Mouse (Mus musculus) cortical plate, adult 2 months (tissue): ENCODE measurements around the gene Ceacam10. TPM values are rescaled to one million over a fixed set of nuclear protein-coding genes. Genes with fewer than 3 reads are reported as not detected.
"Not testable (repeated sequence)": the region's sequence is repeated elsewhere in the genome, so short reads cannot be mapped to it uniquely, and the experiment has no call there.

Source experiments
- H3K27ac ChIP-seq: fragments of 200-500 bp; 2 replicates; pipeline ENCODE4 v1.5.1; 2012; ENCODE audit warnings: low read length, control low read depth, inconsistent platforms; ENCODE audit not compliant: insufficient read depth
- H3K4me1 ChIP-seq: fragments of 200-500 bp; 2 replicates; pipeline ENCODE4 v1.6.1; 2011; ENCODE audit warnings: low read length; ENCODE audit not compliant: control insufficient read depth, insufficient read depth
- H3K4me3 ChIP-seq: fragments of 200-500 bp; 2 replicates; pipeline ENCODE4 v1.5.1; 2011; ENCODE audit warnings: mild to moderate bottlenecking, low read length, control low read depth; ENCODE audit not compliant: insufficient read depth
- CTCF ChIP-seq: fragments of 200-500 bp; IDR thresholded peaks from 2 replicates; pipeline ENCODE4 v1.5.1; 2011; ENCODE audit warnings: mild to moderate bottlenecking, control low read depth, low read length; ENCODE audit not compliant: insufficient read depth; ENCODE audit errors: extremely low read depth
- POLR2A ChIP-seq: fragments of 200-500 bp; IDR thresholded peaks from 2 replicates; pipeline ENCODE4 v1.6.1; 2011; ENCODE audit warnings: mild to moderate bottlenecking, low read length, control low read depth; ENCODE audit not compliant: insufficient read depth; ENCODE audit errors: extremely low read depth
- polyA plus RNA-seq: library from polyadenylated mRNA; depleted of rRNA; stranded (reverse); fragments of >200 nt; gene quantifications from 2 replicates; pipeline ENCODE4 v1.2.3, GENCODE M21; 2012; rRNA removed

Ceacam10 gene
- polyA plus RNA-seq: 0.19 TPM in 1 of 2 replicates, not detected in the other

- not testable (repeated sequence) for H3K4me1 ChIP-seq, H3K27ac ChIP-seq, H3K4me3 ChIP-seq
Measured at GRCm38 (mm10) chr7:24776918-24777317, at the start of gene Ceacam10. Gene Ceacam10 (plus strand): TSS chr7:24777206.

- Histone ChIP-seq H3K4me1 (no peaks in the 10 kb centered on the region), H3K27ac (no peak overlapping the region), H3K4me3 (no peak overlapping the region)
- TF ChIP-seq CTCF (no peak), POLR2A (no peak)
Measured at GRCm38 (mm10) chr7:24735970-24736670, 40.9 kb upstream of the Ceacam10 start.

- Histone ChIP-seq H3K27ac (no peak overlapping the region), H3K4me1 (no peaks in the 10 kb centered on the region), H3K4me3 (no peak overlapping the region)
- TF ChIP-seq POLR2A: no peak
- TF ChIP-seq CTCF: no peak
Measured at GRCm38 (mm10) chr7:24750695-24751094, 26.3 kb upstream of the Ceacam10 start.

- Histone ChIP-seq H3K4me3 (no peak overlapping the region), H3K4me1 (no peaks in the 10 kb centered on the region), H3K27ac (no peak overlapping the region)
- no peak for TF ChIP-seq POLR2A
- no peak for TF ChIP-seq CTCF
Measured at GRCm38 (mm10) chr7:24751610-24752009, 25.4 kb upstream of the Ceacam10 start.

GRCm38 (mm10) chr7:24753476-24753875, 23.5 kb upstream of the Ceacam10 start:
- Histone ChIP-seq H3K27ac (no peak overlapping the region), H3K4me3 (no peak overlapping the region), H3K4me1 (no peaks in the 10 kb centered on the region)
- TF ChIP-seq CTCF (no peak), POLR2A (no peak)

- no peak overlapping the region for H3K27ac ChIP-seq
- no peaks in the 10 kb centered on the region for H3K4me1 ChIP-seq
- no peak overlapping the region for H3K4me3 ChIP-seq
- TF ChIP-seq POLR2A: no peak
- TF ChIP-seq CTCF: no peak
Measured at GRCm38 (mm10) chr7:24758520-24758919, 18.5 kb upstream of the Ceacam10 start.

- H3K4me3 ChIP-seq: no peak within 1 kb of the TSS
- no peaks in the 10 kb centered on the region for H3K4me1 ChIP-seq
- no peak within 1 kb of the TSS for H3K27ac ChIP-seq
- no peak for TF ChIP-seq CTCF
- TF ChIP-seq POLR2A: no peak
Measured at GRCm38 (mm10) chr7:24760211-24760610, 16.8 kb upstream of the Ceacam10 start, which contains the start of gene Cd177. Gene Cd177 (minus strand): TSS chr7:24760311.

- TF ChIP-seq POLR2A (no peak), CTCF (no peak)
- Histone ChIP-seq H3K4me1 (no peaks in the 10 kb centered on the region), H3K27ac (no peak overlapping the region), H3K4me3 (no peak overlapping the region)
Measured at GRCm38 (mm10) chr7:24761161-24761560, 15.8 kb upstream of the Ceacam10 start.

- Histone ChIP-seq H3K4me1 (no peaks in the 10 kb centered on the region), H3K27ac (no peak overlapping the region), H3K4me3 (no peak overlapping the region)
- TF ChIP-seq POLR2A: no peak
- no peak for TF ChIP-seq CTCF
Measured at GRCm38 (mm10) chr7:24762574-24762973, 14.4 kb upstream of the Ceacam10 start.

GRCm38 (mm10) chr7:24771361-24771760, 5.6 kb upstream of the Ceacam10 start:
- no peaks in the 10 kb centered on the region for H3K4me1 ChIP-seq
- TF ChIP-seq CTCF (no peak), POLR2A (no peak)
- no peak overlapping the region for H3K27ac ChIP-seq
- H3K4me3 ChIP-seq: no peak overlapping the region

- Histone ChIP-seq H3K27ac (no peak overlapping the region), H3K4me1 (no peaks in the 10 kb centered on the region), H3K4me3 (no peak overlapping the region)
- no peak for TF ChIP-seq POLR2A
- no peak for TF ChIP-seq CTCF
Measured at GRCm38 (mm10) chr7:24773942-24774535, 3.0 kb upstream of the Ceacam10 start.
